Mouse (Mus musculus): Measurements from ENCODE around the gene Pfkm.

The Pfkm gene

DNA sequence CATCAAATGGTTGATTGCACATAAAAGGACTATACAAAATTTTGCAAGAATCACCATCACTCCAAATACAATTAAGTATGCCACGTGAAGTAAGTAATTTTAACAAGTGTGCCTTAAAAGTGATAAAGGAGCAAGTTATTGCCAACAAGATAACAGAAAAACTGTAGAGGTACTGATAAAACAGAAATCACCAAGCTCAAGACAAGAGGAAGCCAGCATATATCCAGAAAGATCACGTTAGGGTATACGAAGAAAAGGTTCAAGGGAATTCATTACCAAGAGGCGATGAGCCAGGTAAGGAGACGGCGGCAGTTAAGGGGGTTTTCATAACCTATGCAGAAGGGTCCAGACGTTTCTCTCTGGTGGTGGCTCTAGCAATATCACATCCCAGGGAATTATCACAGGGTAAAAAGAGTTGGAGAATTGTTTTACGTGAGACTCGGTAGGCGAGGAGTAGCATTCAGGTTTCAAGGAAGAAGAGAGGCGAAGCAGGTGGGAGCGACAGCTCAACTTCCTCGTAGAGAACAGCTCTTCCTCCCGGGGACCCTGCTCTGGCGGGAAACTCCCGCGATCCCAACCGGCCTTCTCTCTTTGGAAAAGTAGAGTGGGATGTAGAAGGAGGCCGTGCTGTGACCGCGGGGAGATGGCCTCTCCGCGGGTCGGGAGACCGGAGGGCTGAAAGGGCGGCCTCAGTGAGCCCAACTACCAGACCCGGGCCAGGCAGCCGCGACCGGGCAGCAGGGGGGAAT lies at the start of gene Pfkm:
Gene Pfkm (plus strand): TSS at position 218 of the 749 bp plus-strand sequence.
- DNase-seq (ENCODE audit: low read depth in 2 of 2, low spot score in 2 of 2): no peak

DNA sequence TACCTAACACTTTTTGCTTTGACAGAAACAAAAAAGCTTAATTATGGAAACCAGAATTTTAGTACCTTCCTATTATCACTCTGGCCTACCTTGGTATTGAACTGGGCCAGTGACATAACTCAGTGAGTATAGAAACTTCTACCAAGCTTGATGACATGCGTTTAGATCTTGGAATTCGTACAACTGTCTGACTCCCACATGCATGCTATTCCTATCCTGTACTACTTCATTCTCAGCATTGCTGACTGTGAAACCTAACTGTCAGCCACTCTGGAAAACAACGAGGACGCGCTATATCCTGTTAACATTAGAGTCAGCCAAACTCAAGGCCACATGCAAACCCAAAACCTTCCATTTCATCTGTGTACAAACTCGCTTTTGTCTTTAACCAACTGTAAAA lies 48.4 kb upstream of the Pfkm start:
- DNase-seq (ENCODE audit: low read depth in 2 of 2, low spot score in 2 of 2): no peak

DNA sequence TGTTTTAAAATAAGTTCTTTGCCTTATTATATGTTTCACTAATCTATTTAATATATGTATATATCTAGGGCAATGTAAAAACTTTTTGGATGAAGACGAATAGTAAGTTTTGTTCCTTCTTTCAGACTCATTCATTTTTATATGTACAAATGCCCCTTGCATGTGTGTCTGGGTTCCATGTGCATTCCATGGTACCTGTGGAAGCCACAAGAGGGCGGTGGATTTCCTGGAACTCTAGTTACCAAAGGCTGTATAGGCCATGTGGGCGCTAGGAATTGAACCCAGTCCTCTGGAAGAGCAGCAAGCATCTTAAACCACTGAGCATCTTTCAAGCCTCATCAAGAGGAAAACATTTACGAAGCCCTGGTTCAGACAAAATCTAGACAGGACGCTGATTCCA lies 48.0 kb upstream of the Pfkm start:
- no peak for DNase-seq (ENCODE audit: low read depth in 2 of 2, low spot score in 2 of 2)

DNA sequence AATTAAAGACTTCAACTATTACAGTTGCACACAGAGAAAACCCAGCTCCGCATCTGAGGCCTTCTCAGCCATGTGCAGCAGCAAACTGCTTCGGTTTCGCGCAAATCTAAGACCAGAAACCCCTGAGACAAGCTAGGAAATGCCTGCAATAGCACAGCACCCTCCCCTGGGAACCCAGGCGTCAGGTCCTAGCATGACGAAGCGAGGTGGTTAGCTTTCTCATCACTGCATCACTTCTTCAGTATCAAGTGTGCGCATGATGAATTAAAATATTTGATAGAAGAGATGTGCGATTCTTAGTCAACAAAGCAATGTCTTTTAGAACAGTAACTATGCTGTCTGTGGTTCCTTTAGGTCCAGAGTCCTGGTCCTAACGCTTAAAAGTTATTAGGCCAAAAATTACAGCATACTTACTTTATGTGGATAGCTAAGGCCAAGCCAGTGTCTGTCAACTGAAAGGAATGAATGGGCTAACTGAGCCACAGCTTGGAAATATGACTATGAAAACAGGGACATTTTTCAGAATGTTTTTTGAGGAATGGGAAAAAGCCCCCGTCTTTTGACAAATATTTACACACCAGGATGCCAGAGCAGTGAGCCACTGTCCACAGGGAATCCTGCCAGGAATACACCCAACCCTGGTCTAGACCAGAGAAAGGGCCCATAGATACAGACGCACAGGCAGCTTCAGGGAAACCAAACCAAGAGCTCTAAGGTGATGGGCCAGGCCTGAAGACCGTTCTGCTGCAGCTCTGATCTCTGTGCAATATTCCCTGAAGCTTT lies 43.3 kb upstream of the Pfkm start:
- no peak for DNase-seq (ENCODE audit: low read depth in 2 of 2, low spot score in 2 of 2)

DNA sequence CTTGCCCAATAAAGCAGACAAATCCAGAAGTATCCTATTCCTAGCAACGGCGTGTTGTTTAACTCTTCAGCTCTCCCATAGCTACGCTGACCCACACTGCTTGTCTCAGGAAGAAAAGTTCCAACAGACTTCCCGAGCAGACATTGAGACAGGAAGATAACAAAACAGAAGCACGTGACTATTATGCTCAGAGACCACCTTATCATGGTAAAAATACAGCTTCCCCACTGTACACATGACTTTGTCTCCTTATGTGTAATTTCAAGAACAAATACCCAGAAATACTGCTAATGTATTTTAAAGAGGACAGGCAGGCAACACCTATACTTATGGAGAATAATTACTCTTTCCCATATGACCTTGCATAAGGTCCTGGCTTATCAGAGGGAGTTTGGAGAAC lies 40.7 kb upstream of the Pfkm start:
- no peak for DNase-seq (ENCODE audit: low read depth in 2 of 2, low spot score in 2 of 2)

DNA sequence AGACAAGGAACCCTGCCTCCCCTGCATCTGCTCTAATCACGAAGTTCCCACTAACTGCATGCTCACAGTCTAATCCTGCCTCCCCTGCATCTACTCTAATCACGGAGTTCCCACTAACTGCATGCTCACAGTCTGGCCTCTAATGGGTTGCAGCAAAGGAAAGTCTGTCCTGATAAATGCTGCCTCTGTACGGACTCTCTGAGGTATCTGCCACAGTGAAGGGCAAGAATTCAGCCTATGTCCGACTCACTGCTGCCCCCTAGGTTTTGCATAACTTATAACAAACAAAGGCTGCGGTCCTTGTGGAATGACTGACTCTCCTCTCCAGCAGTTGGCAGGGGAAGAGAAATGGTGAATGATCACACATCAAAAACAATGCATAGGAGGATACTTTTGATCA lies 37.1 kb upstream of the Pfkm start:
- DNase-seq (ENCODE audit: low read depth in 2 of 2, low spot score in 2 of 2): no peak

DNA sequence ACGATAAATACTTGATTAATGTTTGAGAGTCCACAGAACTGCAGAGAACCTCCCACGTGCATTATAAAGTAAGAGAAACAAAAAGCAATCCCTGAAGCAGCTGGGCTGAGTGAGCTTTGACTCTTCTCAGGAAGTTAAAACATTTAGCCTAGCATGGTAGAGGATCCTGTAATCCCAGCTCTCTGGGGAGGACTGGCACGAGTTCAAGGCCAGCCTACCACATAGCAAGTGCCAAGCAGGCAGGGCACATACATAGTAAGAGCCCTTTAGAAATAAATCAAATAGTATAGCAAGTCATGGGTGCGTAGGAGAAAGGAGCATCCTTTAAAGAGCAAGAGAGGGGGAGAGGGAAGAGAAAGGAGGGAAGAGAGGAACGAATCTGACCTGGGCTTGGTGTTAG lies 26.5 kb upstream of the Pfkm start:
- DNase-seq (ENCODE audit: low read depth in 2 of 2, low spot score in 2 of 2): no peak

DNA sequence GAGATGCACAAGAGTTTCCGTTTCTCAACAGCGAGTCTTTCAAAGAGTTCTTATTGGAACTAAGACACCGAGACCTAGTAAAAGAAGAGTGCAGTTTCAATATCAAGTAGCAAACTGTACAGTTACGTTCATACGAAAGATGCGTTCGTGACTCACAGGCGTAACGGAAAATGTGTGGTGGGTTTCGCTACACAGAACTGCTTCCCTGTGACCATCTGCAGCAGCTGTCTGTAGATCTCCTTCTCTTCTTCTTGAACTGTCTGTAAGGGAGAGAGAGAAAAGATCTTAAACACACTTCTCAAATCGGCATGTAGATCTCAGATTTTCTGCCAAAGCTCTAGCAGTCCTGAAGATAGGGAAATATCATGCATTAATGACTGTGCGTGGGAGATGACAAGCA lies 25.8 kb upstream of the Pfkm start:
- DNase-seq (ENCODE audit: low read depth in 2 of 2, low spot score in 2 of 2): no peak

DNA sequence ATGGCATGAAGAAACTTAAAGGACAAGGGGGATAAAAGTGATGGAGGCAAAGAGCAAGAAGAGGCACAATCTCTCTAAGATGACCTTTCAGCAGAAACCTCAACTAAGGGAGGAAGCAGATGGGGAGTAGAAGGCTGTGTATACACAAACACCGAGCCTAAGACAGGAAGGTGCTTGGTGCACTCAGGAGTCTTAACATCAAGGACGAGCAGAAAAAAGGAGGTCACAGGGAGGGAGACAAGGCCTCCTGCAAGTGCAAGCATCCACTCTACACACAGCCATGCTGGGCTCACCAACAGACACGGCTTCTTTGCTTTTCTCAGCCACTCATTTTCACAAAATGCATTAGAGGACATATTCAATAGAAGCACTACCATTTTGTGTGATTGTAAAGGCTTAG lies 24.9 kb upstream of the Pfkm start:
- DNase-seq (ENCODE audit: low read depth in 2 of 2, low spot score in 2 of 2): no peak

DNA sequence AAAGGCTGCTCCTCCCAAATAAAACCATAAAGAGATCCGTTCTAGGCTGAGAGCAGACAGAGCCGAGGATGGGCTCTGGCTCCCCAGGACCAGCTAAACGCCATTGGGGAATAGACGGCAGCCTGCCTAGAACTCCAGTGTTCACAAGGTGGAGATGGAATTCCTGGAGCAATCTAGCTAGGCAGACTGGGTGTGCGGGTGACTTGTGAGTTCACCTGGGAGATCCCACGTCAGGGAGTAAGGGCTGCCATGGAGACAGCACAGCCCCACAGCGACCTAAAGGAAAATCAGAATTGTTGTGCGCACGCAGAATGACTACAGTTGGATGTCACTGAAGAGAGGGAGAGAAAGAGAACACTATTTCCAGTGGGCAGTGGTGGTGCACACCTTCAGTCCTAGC lies 23.9 kb upstream of the Pfkm start:
- DNase-seq (ENCODE audit: low read depth in 2 of 2, low spot score in 2 of 2): no peak

DNA sequence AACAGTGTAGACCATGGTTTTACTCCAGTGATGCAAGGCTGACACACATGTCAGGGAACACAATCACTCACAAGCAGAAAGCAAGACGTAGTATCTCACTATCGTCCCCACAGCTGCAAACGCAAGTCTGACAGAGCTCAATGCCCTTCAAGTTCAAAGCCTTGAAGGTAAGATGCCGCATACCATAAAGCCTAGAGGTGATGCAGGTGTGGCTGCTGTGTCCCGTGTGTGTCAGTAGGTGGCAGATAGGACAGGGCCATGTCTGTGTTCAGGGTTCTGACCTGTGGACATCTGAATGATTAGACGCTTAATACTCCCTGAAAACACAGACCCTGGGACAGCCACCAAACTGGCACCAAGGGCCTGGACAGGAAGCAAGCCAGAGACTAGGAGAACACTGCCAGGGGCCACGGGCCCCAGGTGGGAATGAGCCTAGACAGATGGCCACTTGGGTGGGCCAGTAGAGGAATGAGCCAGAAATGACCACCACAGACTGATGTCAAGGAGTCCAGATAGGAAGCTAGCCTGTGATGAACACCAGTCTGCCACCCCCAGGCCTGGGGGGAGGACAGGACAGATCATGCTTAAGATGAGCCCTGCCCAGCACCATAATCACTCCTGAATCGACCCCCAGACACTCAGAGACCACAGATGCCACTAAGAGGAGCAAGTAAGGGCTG lies 22.7 kb upstream of the Pfkm start:
- DNase-seq (ENCODE audit: low read depth in 2 of 2, low spot score in 2 of 2): no peak

DNA sequence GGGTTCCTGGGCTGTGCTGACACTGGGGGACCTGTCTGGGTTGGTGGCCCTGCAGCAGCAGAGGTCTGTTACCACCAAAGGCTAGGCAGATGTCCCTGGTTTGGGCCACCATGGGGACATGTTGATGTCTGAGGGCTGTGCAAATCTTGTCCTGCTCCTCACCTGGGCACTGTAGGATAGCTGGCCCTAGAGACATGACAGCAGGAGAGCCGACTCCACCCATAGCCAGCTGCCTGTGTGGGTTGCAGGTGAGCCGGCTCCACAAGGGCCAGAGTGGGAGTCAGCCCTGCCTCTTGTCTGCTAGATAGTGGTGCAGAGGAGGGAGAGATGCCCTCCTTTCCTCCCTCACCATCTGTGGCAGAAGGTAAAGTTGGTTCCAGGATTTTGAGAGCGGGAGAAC lies 22.0 kb upstream of the Pfkm start:
- DNase-seq (ENCODE audit: low read depth in 2 of 2, low spot score in 2 of 2): no peak

DNA sequence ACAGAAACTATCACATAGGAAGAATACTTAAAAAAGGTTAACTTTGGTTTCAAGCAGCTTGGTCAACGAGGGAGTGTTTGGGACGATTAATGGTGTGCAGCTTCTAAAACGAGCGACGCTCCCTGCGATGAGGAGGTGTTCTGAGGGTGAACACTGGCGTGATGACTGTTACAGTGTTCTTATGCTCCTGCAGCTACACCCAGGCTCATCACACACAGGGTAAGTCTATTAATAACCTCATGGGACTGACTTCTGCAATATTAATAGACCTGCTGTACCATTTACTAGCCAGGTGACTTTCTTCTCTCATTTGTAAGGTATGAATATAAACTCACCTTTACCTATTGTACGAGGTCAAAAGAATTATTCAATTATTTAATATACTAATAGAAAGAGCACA lies 17.9 kb upstream of the Pfkm start:
- DNase-seq (ENCODE audit: low read depth in 2 of 2, low spot score in 2 of 2): no peak

DNA sequence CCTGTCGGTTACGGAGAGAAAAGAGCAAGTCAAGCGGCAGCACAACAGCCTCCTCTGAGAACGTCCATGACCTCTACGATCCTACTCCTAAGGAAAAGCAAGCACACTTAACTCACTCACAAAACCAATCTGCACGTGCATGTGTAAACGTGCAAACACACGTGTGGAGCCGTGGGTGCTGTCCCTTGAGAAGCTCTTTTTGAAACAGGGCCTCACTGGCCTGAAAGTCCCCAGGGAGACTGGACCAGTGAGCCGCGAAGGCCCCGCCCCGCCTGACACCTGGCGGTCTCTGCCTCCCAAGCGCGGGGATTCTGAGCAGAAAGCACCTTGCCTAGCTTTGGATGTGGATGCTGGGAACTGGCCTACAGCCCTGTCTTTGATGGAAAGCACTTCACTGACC lies 17.4 kb upstream of the Pfkm start:
- DNase-seq (ENCODE audit: low read depth in 2 of 2, low spot score in 2 of 2): no peak

DNA sequence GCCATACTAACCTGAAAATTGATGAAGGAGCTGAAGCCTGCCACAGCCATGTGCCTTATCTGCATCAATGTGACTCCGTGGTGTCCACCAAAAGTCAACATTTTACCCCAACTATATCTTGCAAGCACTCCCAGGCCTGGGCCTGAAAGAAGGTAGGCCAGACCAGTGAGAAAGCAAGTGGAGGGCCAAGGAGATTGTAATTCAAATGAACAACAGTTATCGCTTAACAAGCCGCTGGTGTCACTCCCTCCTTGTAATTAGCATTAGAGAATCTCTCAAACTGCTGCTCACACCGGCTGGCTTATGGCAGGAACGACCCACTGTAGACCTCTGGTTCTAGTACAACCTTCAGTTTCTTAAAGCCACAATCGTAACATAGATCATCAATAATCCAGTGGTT lies 15.5 kb upstream of the Pfkm start:
- no peak for DNase-seq (ENCODE audit: low read depth in 2 of 2, low spot score in 2 of 2)

DNA sequence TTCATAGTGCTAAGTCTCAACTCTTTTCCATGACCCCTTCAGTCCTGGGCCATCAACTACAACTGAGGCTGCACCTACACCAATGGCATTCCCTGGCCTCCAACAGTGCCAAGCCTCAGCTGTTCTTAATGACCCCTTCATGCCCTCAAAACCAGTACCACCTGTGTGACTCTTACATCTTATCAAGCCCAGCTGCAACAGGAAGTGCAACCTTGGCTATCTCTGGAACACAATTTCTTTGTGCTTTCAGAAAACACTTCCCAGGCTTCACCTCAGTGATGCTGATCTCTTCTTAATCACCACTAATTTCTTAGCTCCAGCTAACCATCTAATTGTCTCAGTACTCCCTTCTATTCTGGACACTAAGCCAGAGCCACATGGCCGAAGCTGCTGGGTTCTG lies 3.5 kb upstream of the Pfkm start:
- no peak for DNase-seq (ENCODE audit: low read depth in 2 of 2, low spot score in 2 of 2)

DNA sequence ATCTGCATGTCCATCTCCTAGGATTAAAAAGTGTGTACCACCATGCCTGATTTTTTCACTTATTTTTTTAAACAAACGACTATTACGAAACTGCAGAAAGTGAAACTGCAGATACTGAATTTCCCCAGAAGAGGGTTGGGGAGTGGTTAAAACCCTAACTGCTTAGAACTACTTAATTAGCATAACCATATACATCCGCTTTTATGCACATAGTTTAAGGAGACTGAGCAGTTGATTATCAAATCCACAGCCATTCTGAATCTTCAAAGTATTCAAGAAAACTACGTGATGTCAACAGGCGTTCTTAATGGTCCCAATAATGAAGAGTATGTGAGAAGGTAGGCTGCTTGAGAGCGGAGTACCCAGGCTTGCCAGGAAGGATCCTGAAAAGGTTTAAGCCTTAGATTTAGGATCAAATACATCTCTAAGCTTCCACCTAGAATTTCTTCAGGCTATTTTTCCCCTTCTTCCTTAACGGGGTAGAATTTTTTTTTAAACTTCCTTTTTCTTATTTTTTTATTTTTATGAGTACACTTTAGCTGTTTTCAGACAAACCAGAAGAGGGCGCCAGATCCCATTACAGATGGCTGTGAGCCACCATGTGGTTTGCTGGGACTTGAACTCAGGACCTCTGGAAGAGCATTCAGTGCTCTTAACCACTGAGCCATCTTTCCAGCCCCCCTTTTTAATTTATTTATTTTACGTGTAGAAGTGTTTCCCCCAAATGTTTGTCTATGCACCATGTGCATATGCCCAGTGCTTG lies 2.8 kb upstream of the Pfkm start:
- DNase-seq (ENCODE audit: low read depth in 2 of 2, low spot score in 2 of 2): peak; percentile 25 to 57

DNA sequence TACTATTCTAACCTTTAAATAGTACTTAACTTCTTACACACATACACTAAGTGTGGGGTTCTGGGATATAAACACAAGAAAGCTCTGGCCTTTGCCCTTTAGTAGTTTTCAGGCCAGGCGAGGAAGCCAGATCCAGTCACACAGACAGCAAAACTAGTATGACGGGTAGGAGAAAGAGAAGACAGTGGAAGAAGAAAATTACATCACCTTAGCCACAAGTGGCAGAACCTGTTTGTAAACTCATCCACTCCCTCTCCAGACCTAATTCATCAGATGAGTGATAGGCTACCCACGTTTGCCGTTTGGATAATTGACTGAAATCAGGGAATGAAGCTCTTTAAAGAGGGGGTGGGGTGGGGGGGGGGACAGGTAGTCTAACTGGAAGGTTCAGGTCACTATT lies 548 bp upstream of the Pfkm start:
- no peak for DNase-seq (ENCODE audit: low read depth in 2 of 2, low spot score in 2 of 2)

DNA sequence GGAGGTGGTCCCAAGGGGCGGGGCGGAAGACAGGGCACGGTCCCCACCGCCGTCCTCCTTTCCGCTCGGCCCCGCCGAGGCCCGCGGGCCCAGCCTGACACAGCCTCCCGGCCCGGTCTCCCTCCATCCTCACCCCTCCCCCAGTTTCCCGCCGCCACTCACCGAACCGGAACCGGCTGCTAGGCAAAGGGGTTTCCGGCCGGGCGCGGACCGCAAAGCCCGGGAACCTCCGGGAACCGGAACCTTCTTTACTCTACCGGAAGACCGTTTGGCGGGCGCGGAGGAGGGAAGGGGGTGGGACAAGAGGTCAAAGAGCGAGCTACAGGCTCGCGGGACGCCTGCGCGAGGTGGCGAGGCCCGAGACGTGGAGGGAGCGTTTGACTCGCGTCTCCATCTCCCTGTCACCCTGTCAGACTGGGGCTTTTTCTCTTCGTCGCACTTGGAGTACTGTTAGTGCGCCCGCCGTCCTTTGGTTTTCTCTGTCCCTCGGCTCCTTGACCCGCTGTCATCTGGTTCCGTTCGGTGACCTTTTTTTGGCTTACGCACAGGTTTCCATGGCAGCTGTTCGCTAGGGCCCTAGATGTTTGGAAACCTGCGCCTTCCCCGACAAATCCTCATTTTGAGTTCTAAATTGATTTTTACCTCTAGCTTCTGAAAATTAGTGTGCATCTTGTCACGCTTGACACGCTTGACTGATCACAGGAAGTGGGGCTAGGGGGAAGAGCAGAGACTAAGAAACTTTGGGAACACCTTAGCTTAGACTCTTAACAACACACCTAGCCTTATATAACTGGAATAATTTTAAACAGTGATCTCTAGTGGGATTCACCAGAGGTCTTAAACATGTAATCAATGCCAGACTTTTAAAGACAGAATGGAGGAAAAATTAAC lies 977 bp downstream of the Pfkm start, which contains the start of gene Senp1:
Gene Senp1 (minus strand): TSS at position 624 of the 891 bp plus-strand sequence.
- DNase-seq (ENCODE audit: low read depth in 2 of 2, low spot score in 2 of 2): peak; percentile 82

DNA sequence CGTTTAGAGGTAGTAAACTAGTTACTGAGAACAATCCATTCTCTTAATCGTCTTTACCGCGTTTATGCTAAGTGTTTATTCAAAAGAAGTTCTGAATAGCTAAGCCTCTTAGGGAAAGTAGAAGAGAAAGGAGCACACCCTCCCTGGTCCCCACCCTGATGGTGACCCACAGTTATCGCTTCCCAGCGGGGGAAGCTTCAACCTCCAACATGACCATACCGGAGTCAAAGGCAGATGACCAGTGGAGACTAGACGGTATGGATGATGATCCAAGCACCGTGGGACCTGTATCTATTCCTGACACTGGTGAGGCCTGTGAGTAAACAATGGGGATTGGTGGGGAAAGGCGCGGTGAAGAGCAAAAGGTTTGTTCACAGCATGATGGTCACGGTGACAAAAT lies 2.5 kb downstream of the Pfkm start:
- DNase-seq (ENCODE audit: low read depth in 2 of 2, low spot score in 2 of 2): no peak

Measured in CD8-positive naive resting alpha-beta T cell, adult 2 months (primary cell).